Mouse (Mus musculus): ENCODE data around the gene Hibch.

GRCm38 (mm10) chr1:52805041-52805440 is 39.7 kb upstream of the Hibch start:
- TF ChIP-seq CTCF (IDR thresholded peaks at IDR 0.05; ENCODE audit: control insufficient read depth, insufficient read depth, insufficient replicate concordance, low read depth, low read length) = no peak
- no peak for TF ChIP-seq POLR2A (IDR thresholded peaks at IDR 0.05; ENCODE audit: control insufficient read depth, low read depth, low read length)

Data from testis, adult 2 months (tissue).